Comparison of ENCODE assay signal across 18 mouse cellular contexts in the genomic region with DNA sequence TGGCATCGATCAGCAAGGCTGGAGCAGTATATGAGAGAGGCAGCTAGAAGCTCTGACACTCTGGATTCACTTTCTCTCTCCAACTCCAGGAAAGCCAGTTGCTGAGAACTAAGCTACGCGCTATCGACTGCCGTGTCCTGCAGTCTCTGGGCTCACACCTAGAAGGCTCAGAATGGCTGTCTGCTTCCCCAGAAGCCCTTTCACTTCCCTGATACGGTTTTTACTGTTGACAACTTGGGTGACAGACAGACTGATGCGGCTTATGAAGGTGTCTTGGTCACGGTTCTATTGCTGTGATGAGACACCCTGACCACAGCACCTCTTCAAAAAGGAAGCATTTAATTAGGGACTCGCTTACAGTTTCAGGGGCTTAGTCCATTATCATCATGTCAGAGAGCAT. TPM values are rescaled to one million over a fixed set of nuclear protein-coding genes. Genes with fewer than 3 reads are reported as not detected.
DNase-seq lines count a peak whose midpoint lies in the region; ATAC-seq and TF ChIP-seq lines count a peak whose summit lies in the region.
"Had no signal": no experiment of that assay in that cellular context is flagged by ENCODE, and none has a peak within 500 bp of the region (broad histone marks: within the 10 kb centered on the region; RNA-seq: fewer than 3 reads in every experiment).

No protein-coding gene starts in this region.

- no peak for TF ChIP-seq CTCF in liver, postnatal 0 days (IDR thresholded peaks at IDR 0.05; ENCODE audit: low read depth)

- no peak overlapping the region for H3K4me3 ChIP-seq in heart, embryonic 14.5 days (ENCODE audit: control insufficient read depth in 1 of 2, insufficient read depth in 1 of 2, low read depth in 1 of 2, low read length in 2 of 2)
- no peak overlapping the region for H3K4me3 ChIP-seq in neural tube, embryonic 13.5 days
- no peak overlapping the region for H3K4me3 ChIP-seq in neural tube, embryonic 15.5 days (replicated peaks)
- no peak overlapping the region for H3K4me3 ChIP-seq in limb, embryonic 12.5 days (replicated peaks)
- H3K4me3 ChIP-seq in liver, postnatal 0 days (ENCODE audit: low read depth, low read length) = no peak overlapping the region
- H3K4me3 ChIP-seq: forebrain, embryonic 10.5 days; liver, embryonic 13.5 days had no signal

- intact Hi-C loops in heart, postnatal 14 days (cut with DNase I) = no loop called here

- peaks cover 30% of the 10 kb centered on the region for H3K36me3 ChIP-seq in heart, embryonic 14.5 days (ENCODE audit: control insufficient read depth, insufficient read depth, low read length)
- H3K36me3 ChIP-seq in neural tube, embryonic 13.5 days = peaks cover 25% of the 10 kb centered on the region
- H3K36me3 ChIP-seq in neural tube, embryonic 15.5 days = peaks cover 19% of the 10 kb centered on the region
- peaks cover 21% of the 10 kb centered on the region for H3K36me3 ChIP-seq in limb, embryonic 12.5 days
- H3K36me3 ChIP-seq in liver, postnatal 0 days (replicated peaks; ENCODE audit: insufficient read depth, low read length) = peaks cover 14% of the 10 kb centered on the region

- no peak overlapping the region for H3K27ac ChIP-seq in heart, embryonic 14.5 days (replicated peaks in 1 of 2; ENCODE audit: control insufficient read depth in 1 of 2, insufficient read depth in 1 of 2, low read depth in 2 of 2, low read length in 2 of 2)
- H3K27ac ChIP-seq in neural tube, embryonic 13.5 days (replicated peaks) = 0 out of 2 replicates have a peak overlapping the region, but pooled peaks have one; percentile 23
- H3K27ac ChIP-seq in neural tube, embryonic 15.5 days (replicated peaks) = no peak overlapping the region
- H3K27ac ChIP-seq in limb, embryonic 12.5 days = 0 out of 2 replicates have a peak overlapping the region, but pooled peaks have one; percentile 37
- H3K27ac ChIP-seq in liver, postnatal 0 days (ENCODE audit: low read depth) = no peak overlapping the region
- H3K27ac ChIP-seq: kidney, postnatal 0 days; liver, embryonic 13.5 days had no signal

- H3K27me3 ChIP-seq in heart, embryonic 14.5 days (ENCODE audit: control insufficient read depth, insufficient read depth, low read length) = no peaks in the 10 kb centered on the region
- H3K27me3 ChIP-seq in neural tube, embryonic 13.5 days = no peaks in the 10 kb centered on the region
- H3K27me3 ChIP-seq in neural tube, embryonic 15.5 days (replicated peaks) = no peaks in the 10 kb centered on the region
- H3K27me3 ChIP-seq in limb, embryonic 12.5 days = 0 out of 2 replicates have a peak, but pooled peaks cover 6% of the 10 kb centered on the region
- no peaks in the 10 kb centered on the region for H3K27me3 ChIP-seq in liver, postnatal 0 days (ENCODE audit: insufficient read depth, low read length)
- H3K27me3 ChIP-seq: liver, embryonic 13.5 days had no signal

- peaks cover 2 to 11% of the 10 kb centered on the region in 2 experiments; a peak in 3 of 4 replicates for H3K4me1 ChIP-seq in heart, embryonic 14.5 days (ENCODE audit: control insufficient read depth in 2 of 2, insufficient read depth in 2 of 2, low read length in 2 of 2)
- peaks cover 13% of the 10 kb centered on the region for H3K4me1 ChIP-seq in neural tube, embryonic 13.5 days (replicated peaks)
- H3K4me1 ChIP-seq in neural tube, embryonic 15.5 days = peaks cover 6% of the 10 kb centered on the region; the same call in 1 of the 2 replicates
- peaks cover 9% of the 10 kb centered on the region for H3K4me1 ChIP-seq in limb, embryonic 12.5 days (replicated peaks)
- no peaks in the 10 kb centered on the region for H3K4me1 ChIP-seq in liver, postnatal 0 days (ENCODE audit: insufficient read depth)
- H3K4me1 ChIP-seq: liver, embryonic 13.5 days had no signal

- whole genome bisulfite sequencing in heart, embryonic 14.5 days = 41% methylated on average over 9 of the region's 9 CpGs
- 74% methylated on average over 9 of the region's 9 CpGs for WGBS in neural tube, embryonic 13.5 days
- 77% methylated on average over 9 of the region's 9 CpGs for WGBS in neural tube, embryonic 15.5 days
- 70% methylated on average over 9 of the region's 9 CpGs for WGBS in limb, embryonic 12.5 days
- WGBS in liver, postnatal 0 days (ENCODE audit: insufficient replicate concordance) = 71% methylated on average over 9 of the region's 9 CpGs

- no peak for TF ChIP-seq EP300 in liver, postnatal 0 days (IDR thresholded peaks at IDR 0.05; ENCODE audit: low read depth)

- no peak for DNase-seq in heart, postnatal 14 days
- DNase-seq in spleen, postnatal 36 days (ENCODE audit: low spot score in 2 of 2) = peak; percentile 73 to 74
- DNase-seq in layer of hippocampus, adult 11-12 months (ENCODE audit: low spot score) = no peak
- no peak for DNase-seq in liver, postnatal 0 days
- DNase-seq: adrenal gland, adult 2 months; cerebellum, adult 18-20 months; heart, postnatal 36 days; liver, embryonic 13.5 days; lung, postnatal 14 days; thymus, postnatal 4 days had no signal

- 0 out of 2 replicates have a peak overlapping the region, but pooled peaks have one; percentile 13 for H3K4me2 ChIP-seq in heart, embryonic 14.5 days (ENCODE audit: low read length)
- no peak overlapping the region for H3K4me2 ChIP-seq in neural tube, embryonic 13.5 days
- H3K4me2 ChIP-seq in neural tube, embryonic 15.5 days = no peak overlapping the region
- H3K4me2 ChIP-seq in limb, embryonic 12.5 days = no peak overlapping the region
- no peak overlapping the region for H3K4me2 ChIP-seq in liver, postnatal 0 days (ENCODE audit: low read depth, low read length)
- H3K4me2 ChIP-seq: liver, embryonic 13.5 days; midbrain, embryonic 11.5 days had no signal

- ATAC-seq in heart, embryonic 14.5 days (ENCODE audit: insufficient number of reproducible peaks, insufficient read depth, low FRiP score, low read depth) = no peak
- ATAC-seq in neural tube, embryonic 13.5 days (ENCODE audit: low read depth) = no peak
- no peak for ATAC-seq in neural tube, embryonic 15.5 days (ENCODE audit: low FRiP score)
- no peak for ATAC-seq in limb, embryonic 12.5 days (ENCODE audit: insufficient number of reproducible peaks, insufficient read depth, low FRiP score, low TSS enrichment, low read depth)
- ATAC-seq in liver, postnatal 0 days = no peak

- no peaks in the 10 kb centered on the region for H3K9me3 ChIP-seq in heart, embryonic 14.5 days (ENCODE audit: control insufficient read depth, low read length)
- no peaks in the 10 kb centered on the region for H3K9me3 ChIP-seq in neural tube, embryonic 13.5 days
- no peaks in the 10 kb centered on the region for H3K9me3 ChIP-seq in neural tube, embryonic 15.5 days (replicated peaks)
- H3K9me3 ChIP-seq in limb, embryonic 12.5 days = no peaks in the 10 kb centered on the region
- no peaks in the 10 kb centered on the region for H3K9me3 ChIP-seq in liver, postnatal 0 days (ENCODE audit: low read length)
- H3K9me3 ChIP-seq: forebrain, embryonic 10.5 days; G1E; liver, embryonic 13.5 days had no signal

- H3K9ac ChIP-seq in heart, embryonic 14.5 days (ENCODE audit: low read length) = no peak overlapping the region
- H3K9ac ChIP-seq in neural tube, embryonic 13.5 days = no peak overlapping the region
- H3K9ac ChIP-seq in neural tube, embryonic 15.5 days (replicated peaks) = no peak overlapping the region
- no peak overlapping the region for H3K9ac ChIP-seq in limb, embryonic 12.5 days (replicated peaks)
- H3K9ac ChIP-seq in liver, postnatal 0 days (replicated peaks) = no peak overlapping the region
- H3K9ac ChIP-seq: liver, embryonic 13.5 days had no signal

RNA-seq across cellular contexts. Expression of a gene that starts 54.0 kb away (rescaled TPM):
- polyA plus RNA-seq in heart, embryonic 14.5 days (2014; fragmentation: Nextera tagmentation; extraction: Ambion mirVana) = 0.82 and 1.1 TPM in 2 replicates
- total RNA-seq in heart, postnatal 14 days (2021) = under 1 TPM; 0.12 to 0.14 TPM
- polyA plus RNA-seq in neural tube, embryonic 13.5 days (2015; fragmentation: Nextera tagmentation; extraction: Ambion mirVana) = 0.51 and 0.52 TPM in 2 replicates
- 0.52 and 0.61 TPM in 2 replicates for polyA plus RNA-seq in neural tube, embryonic 15.5 days (2015; fragmentation: Nextera tagmentation; extraction: Ambion mirVana)
- 0.91 and 0.95 TPM in 2 replicates for polyA plus RNA-seq in limb, embryonic 12.5 days (2016; fragmentation: Nextera tagmentation; extraction: Ambion mirVana)
- 0.06 and 0.09 TPM in 2 replicates for polyA plus RNA-seq in liver, postnatal 0 days (2015; fragmentation: Nextera tagmentation; extraction: Ambion mirVana)
- polyA plus RNA-seq: G1E had no signal

Comparison
In these comparisons a context has a peak if more than half of its experiments do, and no peak if none do; other contexts are left out.
1. H3K27ac ChIP-seq: peak in neural tube, embryonic 13.5 days (single experiment) and limb, embryonic 12.5 days (single experiment); none in heart, embryonic 14.5 days (0 of 2), neural tube, embryonic 15.5 days (single experiment) and liver, postnatal 0 days (single experiment).
2. DNase-seq: peak in spleen, postnatal 36 days (2 of 2); none in heart, postnatal 14 days (0 of 2), layer of hippocampus, adult 11-12 months (single experiment) and liver, postnatal 0 days (single experiment).